Mouse (Mus musculus) neural tube, embryonic 13.5 days (tissue): ENCODE results near the gene Emilin2. TPM values are rescaled to one million over a fixed set of nuclear protein-coding genes. Genes with fewer than 3 reads are reported as not detected.

Source experiments
- ATAC-seq: fragments of 200-750 bp; cut with Nextera tagmentation; 2 replicates; pipeline ENCODE4 v1.8.0; 2017; ENCODE audit warnings: low read depth, mild to moderate bottlenecking, moderate TSS enrichment, moderate library complexity
- H3K27ac ChIP-seq: fragments of 300-500 bp; sonication (generic); replicated peaks from 2 replicates; pipeline ENCODE4 v1.5.1; 2015; ENCODE audit warnings: moderate library complexity, mild to moderate bottlenecking, inconsistent platforms
- H3K27me3 ChIP-seq: fragments of 300-500 bp; sonication (generic); 2 replicates; pipeline ENCODE4 v1.6.1; 2015; ENCODE audit warnings: mild to moderate bottlenecking, inconsistent platforms
- H3K36me3 ChIP-seq: fragments of 300-500 bp; sonication (generic); 2 replicates; pipeline ENCODE4 v1.6.1; 2015; ENCODE audit warnings: mild to moderate bottlenecking, inconsistent platforms
- H3K4me1 ChIP-seq: fragments of 300-500 bp; sonication (generic); replicated peaks from 2 replicates; pipeline ENCODE4 v1.6.1; 2015; ENCODE audit warnings: inconsistent platforms
- H3K4me2 ChIP-seq: fragments of 300-500 bp; sonication (generic); 2 replicates; pipeline ENCODE4 v1.6.1; 2015; ENCODE audit warnings: inconsistent platforms, mild to moderate bottlenecking, moderate library complexity
- H3K4me3 ChIP-seq: fragments of 300-500 bp; sonication (generic); 2 replicates; pipeline ENCODE4 v1.5.1; 2015; ENCODE audit warnings: mild to moderate bottlenecking, inconsistent platforms
- H3K9ac ChIP-seq: fragments of 300-500 bp; sonication (generic); 2 replicates; pipeline ENCODE4 v1.6.1; 2015; ENCODE audit warnings: moderate library complexity, mild to moderate bottlenecking, inconsistent platforms
- H3K9me3 ChIP-seq: fragments of 300-500 bp; sonication (generic); 2 replicates; pipeline ENCODE4 v1.6.1; 2016; ENCODE audit warnings: inconsistent platforms
- WGBS: fragments of 180-500 bp; shearing (Covaris S2); methylation state at CpG from one replicate; pipeline ENCODE4 v1.1.7; 2015; 5-methylcytosine and 5-hydroxymethylcytosine counted together
- polyA plus RNA-seq: library from polyadenylated mRNA; unstranded; fragments of >200 nt; fragmentation: Nextera tagmentation; extraction: Ambion mirVana; gene quantifications from 2 replicates; pipeline ENCODE4 v1.2.1, GENCODE M21; 2015

Emilin2 gene
- polyA plus RNA-seq, 1 experiment from 2014 or later = 2.0 TPM

DNA sequence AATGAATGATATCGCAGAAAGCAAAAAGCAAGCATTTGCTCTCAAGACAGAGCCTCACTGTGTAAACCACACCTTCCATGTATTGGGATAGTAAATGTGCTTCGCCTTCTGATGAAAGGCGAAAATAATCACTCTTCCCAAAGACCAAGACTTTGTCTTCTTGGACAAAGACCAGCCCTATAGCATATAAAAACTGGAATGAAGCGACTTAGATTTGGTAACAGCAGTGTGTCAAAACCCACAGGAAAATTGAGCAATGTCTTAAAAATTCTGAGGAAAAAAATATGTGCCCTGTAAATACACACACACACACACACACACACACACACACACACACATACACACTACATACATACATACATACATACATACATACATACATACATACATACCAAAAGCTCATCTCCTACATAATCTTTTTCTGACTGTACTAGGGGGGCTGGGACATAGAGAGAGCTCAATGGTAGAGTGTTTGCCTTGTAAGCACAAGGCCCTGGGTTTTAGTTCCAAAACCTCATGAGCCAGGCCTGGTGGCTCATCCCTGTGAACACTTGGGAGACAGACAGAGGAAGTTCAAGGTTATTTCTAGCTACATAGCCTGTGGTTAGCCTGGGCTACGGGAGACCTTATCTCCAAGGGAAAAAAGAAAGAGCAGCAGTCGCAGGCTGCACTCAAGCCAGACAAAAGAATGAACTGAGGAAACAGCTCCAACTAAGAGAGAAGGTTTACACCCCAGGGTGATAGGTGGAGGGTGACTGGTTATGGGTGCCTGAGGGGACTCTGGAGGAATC lies 33.9 kb downstream of the Emilin2 start:
- Histone ChIP-seq H3K27ac (no peak overlapping the region), H3K9me3 (no peaks in the 10 kb centered on the region), H3K4me2 (no peak overlapping the region), H3K4me1 (no peaks in the 10 kb centered on the region), H3K4me3 (no peak overlapping the region), H3K9ac (no peak overlapping the region), H3K36me3 (no peaks in the 10 kb centered on the region), H3K27me3 (no peaks in the 10 kb centered on the region)
- WGBS = 93% methylated on average over 6 of the region's 6 CpGs
- no peak for ATAC-seq

DNA sequence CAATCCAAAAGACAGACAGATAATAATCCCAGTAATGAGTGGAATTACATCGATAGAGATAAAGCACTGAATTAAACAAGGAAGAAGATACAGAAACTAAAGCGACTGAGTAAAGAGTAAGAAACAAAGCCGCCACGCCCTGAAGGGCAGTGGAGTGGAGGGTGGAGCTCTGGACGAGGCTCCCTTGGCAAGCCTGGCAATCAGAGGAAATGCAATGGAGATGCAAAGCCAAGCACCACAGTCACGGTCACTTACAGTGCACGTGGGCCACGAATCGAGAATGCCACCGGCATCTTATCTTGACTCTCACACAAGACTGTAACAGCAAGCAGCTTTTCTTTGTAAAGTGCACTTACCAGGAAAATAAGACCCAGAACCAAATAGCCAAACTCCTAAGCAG lies 35.0 kb downstream of the Emilin2 start:
- Histone ChIP-seq H3K9me3 (no peaks in the 10 kb centered on the region), H3K27me3 (no peaks in the 10 kb centered on the region), H3K9ac (no peak overlapping the region), H3K4me3 (no peak overlapping the region), H3K36me3 (no peaks in the 10 kb centered on the region), H3K4me1 (no peaks in the 10 kb centered on the region), H3K27ac (no peak overlapping the region), H3K4me2 (no peak overlapping the region)
- 89% methylated on average over 10 of the region's 10 CpGs for WGBS
- no peak for ATAC-seq

DNA sequence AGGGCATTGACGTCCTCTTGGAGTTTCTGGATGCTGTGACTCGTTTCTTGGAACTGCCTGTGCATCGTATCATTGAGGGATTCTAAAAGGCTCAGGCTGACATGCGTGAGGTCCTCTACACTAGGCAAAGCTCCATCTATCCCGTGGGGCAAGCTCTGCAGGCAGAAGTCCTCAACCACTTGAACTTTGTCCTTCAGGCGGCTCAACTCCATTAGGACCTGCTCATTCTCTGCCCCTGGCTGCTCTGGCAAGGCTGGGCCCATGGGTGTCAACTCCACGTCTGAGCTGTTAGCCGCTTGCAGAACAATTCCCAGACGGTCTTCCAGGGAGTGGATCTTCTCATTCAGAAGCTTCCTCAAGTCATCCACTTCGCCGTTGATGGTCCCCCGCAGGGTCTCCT lies 37.9 kb downstream of the Emilin2 start:
- Histone ChIP-seq H3K27me3 (no peaks in the 10 kb centered on the region), H3K4me1 (no peaks in the 10 kb centered on the region), H3K4me2 (no peak overlapping the region), H3K9ac (no peak overlapping the region), H3K9me3 (no peaks in the 10 kb centered on the region), H3K4me3 (no peak overlapping the region), H3K27ac (no peak overlapping the region), H3K36me3 (no peaks in the 10 kb centered on the region)
- 96% methylated on average over 12 of the region's 12 CpGs for WGBS
- ATAC-seq = no peak

DNA sequence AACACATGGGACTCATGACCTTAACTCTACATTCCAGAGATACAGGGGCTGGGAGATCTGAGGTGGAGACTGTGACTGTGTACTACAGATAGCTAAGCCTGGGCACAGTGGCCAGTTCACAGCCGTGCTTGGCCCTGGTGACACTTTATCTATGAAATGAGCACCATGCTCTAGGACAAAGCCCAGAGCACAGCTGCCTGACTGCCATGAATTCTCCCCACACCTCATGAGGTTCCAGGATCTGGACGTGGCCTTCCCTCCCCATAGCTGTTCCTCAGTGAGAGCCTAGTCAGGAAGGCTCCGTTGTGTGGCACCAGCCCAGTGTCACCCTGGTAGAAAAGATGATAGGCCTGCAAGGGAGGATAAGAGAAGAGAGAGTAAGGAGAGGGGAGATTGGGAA lies 43.2 kb downstream of the Emilin2 start:
- Histone ChIP-seq H3K9ac (no peak overlapping the region), H3K4me2 (no peak overlapping the region), H3K27ac (no peak overlapping the region), H3K9me3 (no peaks in the 10 kb centered on the region), H3K36me3 (no peaks in the 10 kb centered on the region), H3K4me1 (no peaks in the 10 kb centered on the region), H3K4me3 (no peak overlapping the region), H3K27me3 (no peaks in the 10 kb centered on the region)
- no peak for ATAC-seq
- WGBS = 96% methylated on average over 3 of the region's 3 CpGs

DNA sequence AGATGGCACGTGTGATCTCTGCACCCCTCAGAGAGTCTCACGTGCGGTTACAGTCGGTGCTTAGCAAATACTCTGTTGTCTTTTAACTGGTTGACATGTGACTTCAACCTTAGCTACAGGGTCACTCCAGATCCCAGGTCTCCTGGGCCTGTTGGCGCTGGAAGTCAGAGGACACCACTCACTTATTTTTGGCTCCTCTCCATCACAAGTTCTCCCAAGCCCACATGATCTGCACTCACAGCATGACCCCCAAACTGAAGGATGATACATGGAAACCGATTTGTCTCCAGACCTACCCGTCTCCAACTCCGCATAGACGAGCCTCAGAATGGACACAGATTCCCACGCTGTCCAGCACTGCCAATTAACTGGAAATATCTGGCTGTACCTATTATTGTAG lies 43.6 kb downstream of the Emilin2 start:
- Histone ChIP-seq H3K27ac (no peak overlapping the region), H3K4me1 (no peaks in the 10 kb centered on the region), H3K4me2 (no peak overlapping the region), H3K27me3 (no peaks in the 10 kb centered on the region), H3K9ac (no peak overlapping the region), H3K36me3 (no peaks in the 10 kb centered on the region), H3K4me3 (no peak overlapping the region), H3K9me3 (no peaks in the 10 kb centered on the region)
- ATAC-seq = no peak
- 91% methylated on average over 10 of the region's 10 CpGs for WGBS

DNA sequence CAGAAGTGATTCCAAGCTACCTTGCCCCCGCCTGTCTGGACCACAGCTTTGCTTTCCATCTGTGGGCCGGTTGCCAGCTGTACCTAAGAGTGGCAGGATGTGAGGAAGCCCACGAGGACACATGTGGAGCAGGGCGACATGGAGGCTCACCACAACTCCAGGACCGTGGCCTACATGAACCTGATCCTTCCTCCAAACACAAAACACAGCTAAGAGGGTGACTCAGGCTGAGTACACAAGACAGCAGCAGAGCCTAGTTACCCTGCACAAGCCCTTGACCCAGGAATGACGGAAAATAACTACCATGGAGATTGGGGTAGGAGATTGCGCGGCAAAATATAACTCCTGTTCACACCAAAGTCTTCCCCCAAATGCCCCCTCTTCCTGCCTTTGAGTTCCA lies 44.4 kb downstream of the Emilin2 start:
- Histone ChIP-seq H3K4me2 (no peak overlapping the region), H3K4me1 (no peaks in the 10 kb centered on the region), H3K36me3 (no peaks in the 10 kb centered on the region), H3K9ac (no peak overlapping the region), H3K27ac (no peak overlapping the region), H3K9me3 (no peaks in the 10 kb centered on the region), H3K27me3 (no peaks in the 10 kb centered on the region), H3K4me3 (no peak overlapping the region)
- ATAC-seq = no peak
- WGBS = 91% methylated on average over 8 of the region's 8 CpGs

DNA sequence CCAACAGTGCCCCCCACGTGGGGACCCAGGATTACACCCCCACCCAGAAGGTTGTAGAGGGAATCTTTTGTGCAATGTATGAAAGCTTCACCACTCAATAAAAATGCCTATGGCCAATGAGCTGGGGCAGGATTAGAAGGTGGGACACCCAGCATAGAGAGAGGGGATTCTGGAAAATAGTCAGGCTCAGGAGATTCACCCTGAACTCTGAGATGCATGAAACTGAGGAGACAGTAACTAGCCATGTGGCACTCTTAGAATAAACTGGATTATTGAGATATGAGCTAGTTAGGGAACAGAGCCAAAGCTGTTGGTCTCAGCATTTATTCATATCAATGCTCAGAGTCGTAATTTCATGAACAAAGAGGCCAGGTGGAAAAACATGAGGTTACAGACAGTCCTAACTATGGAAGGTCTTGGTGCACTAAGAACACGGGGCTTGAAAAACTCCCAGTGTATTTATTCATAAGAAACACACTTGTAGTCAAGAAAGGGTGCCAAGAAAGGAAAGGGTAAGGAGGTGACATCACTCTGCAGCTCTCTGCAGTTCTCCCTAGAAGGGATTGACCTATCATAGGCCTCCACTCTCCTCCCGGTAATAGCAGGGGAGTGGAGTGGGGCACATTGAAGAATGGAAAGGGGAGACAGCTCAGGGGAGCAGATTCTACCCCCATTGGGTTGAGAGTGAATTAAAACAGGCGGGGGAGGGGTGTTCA lies 46.3 kb downstream of the Emilin2 start:
- no peak overlapping the region for H3K4me3 ChIP-seq
- H3K9me3 ChIP-seq = no peaks in the 10 kb centered on the region
- no peaks in the 10 kb centered on the region for H3K27me3 ChIP-seq
- H3K36me3 ChIP-seq = no peaks in the 10 kb centered on the region
- 80% methylated on average over 5 of the region's 5 CpGs for WGBS
- no peak for ATAC-seq
- H3K4me1 ChIP-seq = no peaks in the 10 kb centered on the region
- H3K4me2 ChIP-seq = no peak overlapping the region
- H3K9ac ChIP-seq = no peak overlapping the region
- H3K27ac ChIP-seq = no peak overlapping the region

DNA sequence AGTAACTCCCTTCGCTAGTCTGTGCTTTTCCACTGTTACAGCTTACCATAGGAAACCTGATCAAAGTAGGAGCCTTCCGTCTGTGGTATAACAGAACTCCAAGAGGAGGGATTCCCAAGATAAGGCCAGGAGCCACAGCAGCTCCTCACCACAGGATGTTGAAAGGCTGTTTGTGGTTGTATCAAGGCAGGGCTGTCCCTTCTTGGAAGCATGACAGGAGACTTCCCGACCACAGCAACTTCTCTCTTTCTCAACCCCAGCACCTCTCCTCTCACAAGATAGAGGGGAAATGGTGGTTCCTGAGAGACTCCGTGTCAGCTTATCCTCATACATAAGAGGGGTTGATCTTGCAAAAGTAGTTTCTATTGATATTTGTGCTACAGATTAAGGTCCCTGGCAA lies 47.0 kb downstream of the Emilin2 start:
- no peaks in the 10 kb centered on the region for H3K36me3 ChIP-seq
- H3K27ac ChIP-seq = no peak overlapping the region
- H3K9me3 ChIP-seq = no peaks in the 10 kb centered on the region
- H3K9ac ChIP-seq = no peak overlapping the region
- H3K4me1 ChIP-seq = no peaks in the 10 kb centered on the region
- WGBS = 85% methylated on average over 4 of the region's 4 CpGs
- H3K4me3 ChIP-seq = no peak overlapping the region
- ATAC-seq = no peak
- H3K27me3 ChIP-seq = no peaks in the 10 kb centered on the region
- H3K4me2 ChIP-seq = no peak overlapping the region

DNA sequence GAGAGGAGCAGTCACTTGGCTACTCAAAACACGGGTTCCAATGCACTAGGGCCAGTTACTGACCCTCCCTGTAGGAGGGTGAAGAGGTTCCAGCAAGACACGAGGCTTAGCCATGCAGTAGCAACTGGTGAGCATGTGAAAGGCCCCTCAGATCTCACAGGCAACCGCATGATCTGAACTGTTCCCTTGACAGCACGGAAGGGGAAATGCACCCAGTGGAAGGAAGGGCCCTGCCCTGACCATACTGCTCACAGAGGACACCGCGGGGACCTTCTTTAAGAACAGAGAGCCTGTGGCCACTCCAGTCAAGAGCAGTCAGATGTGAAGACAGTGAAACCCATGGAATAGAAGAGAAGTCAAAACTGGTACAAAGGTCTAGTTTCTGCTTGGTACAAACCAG lies 48.6 kb downstream of the Emilin2 start:
- no peak overlapping the region for H3K27ac ChIP-seq
- no peak for ATAC-seq
- no peaks in the 10 kb centered on the region for H3K9me3 ChIP-seq
- no peak overlapping the region for H3K4me2 ChIP-seq
- no peak overlapping the region for H3K9ac ChIP-seq
- no peaks in the 10 kb centered on the region for H3K27me3 ChIP-seq
- H3K36me3 ChIP-seq = no peaks in the 10 kb centered on the region
- no peak overlapping the region for H3K4me3 ChIP-seq
- 85% methylated on average over 6 of the region's 6 CpGs for WGBS
- H3K4me1 ChIP-seq = no peaks in the 10 kb centered on the region

DNA sequence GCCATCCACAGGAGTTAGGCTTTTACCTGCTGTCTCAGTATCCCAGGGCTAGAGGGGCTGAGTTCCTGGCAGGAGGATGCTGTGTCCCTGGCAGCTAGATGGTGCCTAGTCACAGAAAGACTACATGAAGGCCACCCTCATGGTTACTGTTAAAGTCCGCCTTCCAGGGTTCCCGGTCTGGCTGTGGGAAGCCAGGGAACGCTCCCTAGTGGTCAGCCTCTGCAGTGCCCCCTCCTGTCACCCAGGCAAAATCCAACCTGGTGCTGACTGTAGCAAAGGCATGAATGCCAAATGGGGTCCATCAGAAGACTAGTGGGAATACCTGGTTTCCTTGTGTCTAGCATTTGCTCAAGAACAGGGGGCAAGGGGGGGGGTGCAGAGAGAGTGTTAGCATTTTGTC lies 51.1 kb downstream of the Emilin2 start:
- no peak overlapping the region for H3K9ac ChIP-seq
- ATAC-seq = no peak
- H3K4me3 ChIP-seq = no peak overlapping the region
- H3K36me3 ChIP-seq = no peaks in the 10 kb centered on the region
- H3K27me3 ChIP-seq = no peaks in the 10 kb centered on the region
- H3K27ac ChIP-seq = no peak overlapping the region
- no peak overlapping the region for H3K4me2 ChIP-seq
- WGBS = 44% methylated on average over 3 of the region's 3 CpGs
- no peaks in the 10 kb centered on the region for H3K4me1 ChIP-seq
- no peaks in the 10 kb centered on the region for H3K9me3 ChIP-seq

DNA sequence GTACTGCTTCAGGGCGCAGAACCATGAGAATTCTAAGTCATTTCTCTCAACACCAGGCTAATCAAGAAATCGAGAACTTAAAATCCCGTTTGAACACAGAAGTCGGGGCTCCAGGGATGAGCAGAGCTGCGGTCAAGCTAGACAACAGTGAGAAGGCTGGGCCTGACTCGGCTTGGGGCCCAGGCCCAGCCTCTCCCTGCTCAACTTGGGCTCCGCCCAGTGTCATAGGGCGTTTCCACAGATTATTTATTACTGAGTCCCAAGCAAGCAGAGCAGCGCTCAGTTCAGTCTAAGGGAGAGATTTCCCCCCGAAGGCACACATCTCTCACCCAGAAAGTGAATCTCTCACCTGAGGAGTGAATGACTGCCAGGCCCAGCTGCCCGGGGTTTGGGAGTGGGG lies 52.1 kb downstream of the Emilin2 start:
- Histone ChIP-seq H3K4me1 (no peaks in the 10 kb centered on the region), H3K9me3 (no peaks in the 10 kb centered on the region), H3K27ac (no peak overlapping the region), H3K9ac (no peak overlapping the region), H3K4me2 (no peak overlapping the region), H3K27me3 (no peaks in the 10 kb centered on the region), H3K4me3 (no peak overlapping the region), H3K36me3 (no peaks in the 10 kb centered on the region)
- 76% methylated on average over 11 of the region's 11 CpGs for WGBS
- no peak for ATAC-seq

DNA sequence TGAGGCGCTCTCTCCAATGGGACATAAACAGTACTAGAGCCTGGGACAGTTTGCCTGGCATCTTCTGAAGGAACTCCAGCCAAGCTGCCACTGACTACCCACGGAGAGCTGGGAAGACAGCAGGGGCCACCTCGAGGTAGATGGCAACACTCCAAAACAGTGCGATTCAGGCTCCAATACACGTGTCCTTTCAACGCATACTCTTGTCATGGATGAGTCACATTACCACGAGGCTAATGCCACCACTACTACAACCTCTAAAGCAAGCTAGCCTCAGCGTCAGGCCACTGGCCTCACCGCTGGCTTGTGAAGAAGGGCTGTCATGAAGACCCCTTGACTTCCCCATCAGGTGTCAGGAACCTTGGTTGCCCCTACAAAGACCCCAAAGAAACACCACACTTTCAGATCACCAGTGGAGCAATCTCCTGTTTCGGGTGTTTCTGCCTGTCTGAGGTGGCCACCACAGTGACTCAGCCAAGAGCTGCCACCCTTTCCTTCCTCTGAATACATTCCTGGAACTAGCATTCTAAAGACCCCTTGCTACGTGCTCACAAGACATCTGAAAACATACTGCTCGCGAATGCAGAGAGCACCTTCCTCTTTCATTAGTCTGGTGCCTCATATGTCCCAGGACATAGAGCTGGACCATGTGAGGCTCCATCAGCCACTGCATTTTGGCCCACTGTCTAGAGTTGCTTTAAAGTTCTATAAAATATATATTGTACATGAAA lies 54.8 kb downstream of the Emilin2 start:
- Histone ChIP-seq H3K9ac (no peak overlapping the region), H3K4me2 (no peak overlapping the region), H3K9me3 (no peaks in the 10 kb centered on the region), H3K4me1 (peaks cover 4% of the 10 kb centered on the region; the same call in 1 of the 2 replicates), H3K4me3 (no peak overlapping the region), H3K27me3 (no peaks in the 10 kb centered on the region), H3K27ac (no peak overlapping the region), H3K36me3 (0 out of 2 replicates have a peak, but pooled peaks cover 4% of the 10 kb centered on the region)
- ATAC-seq = no peak
- 89% methylated on average over 13 of the region's 13 CpGs for WGBS
